Mouse (Mus musculus) adrenal gland, adult 10 weeks (tissue): ENCODE measurements around the gene Gm2026. TPM values are rescaled to one million over a fixed set of nuclear protein-coding genes. Genes with fewer than 3 reads are reported as not detected.

Source experiments
- polyA plus RNA-seq: library from polyadenylated mRNA; stranded (reverse); fragments of 350-450 nt; fragmentation: Illumina TruSeq; extraction: RNeasy Lipid Tissue Mini Kit (QIAGEN cat#74804); gene quantifications from one replicate; pipeline ENCODE4 v1.2.3, GENCODE M21; 2014; ENCODE audit warnings: low read depth, low replicate concordance

Gm2026 gene
- polyA plus RNA-seq = 99.0 TPM

DNA sequence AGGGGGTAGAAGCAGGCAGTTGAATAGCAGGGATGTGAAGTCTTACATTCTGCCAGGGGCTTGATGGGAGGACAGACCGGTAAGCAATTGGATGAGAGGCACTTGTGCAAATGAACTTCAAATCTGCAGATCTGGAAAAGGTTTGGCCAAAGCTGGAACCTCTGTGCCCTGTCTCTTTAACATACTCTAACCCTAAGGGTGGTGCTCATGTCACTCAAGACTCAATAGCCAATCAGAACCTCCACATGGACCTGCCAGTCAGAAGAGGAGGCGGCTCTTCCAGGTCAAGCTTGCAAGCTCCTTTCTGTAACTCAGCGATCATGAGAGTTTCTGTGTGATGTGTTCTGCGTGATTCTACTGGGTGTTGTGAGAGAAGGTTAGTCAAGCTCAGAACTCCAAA, at the start of gene Gm2026:
Gene Gm2026, plus strand, starts transcription at position 301 of the 400 bp plus-strand sequence.

GRCm38 (mm10) chr2:175931000-175931399, 34.1 kb upstream of the Gm2026 start, which contains the start of gene Zfp966:
Zfp966 (minus strand) TSS chr2:175931100.

Other genes with a start within 250 kb of the Gm2026 start
- gene Gm2007, start 223.8 kb upstream of the Gm2026 start, polyA plus RNA-seq = not detected
- gene Gm14288, start 164.2 kb upstream of the Gm2026 start, polyA plus RNA-seq = 8.3 TPM
- gene Gm6710, start 96.1 kb upstream of the Gm2026 start, polyA plus RNA-seq = 75.9 TPM
- gene Zfp966, start 34.2 kb upstream of the Gm2026 start, polyA plus RNA-seq = 84.0 TPM
- 18.7 TPM for gene Gm2004, start 184.5 kb downstream of the Gm2026 start, polyA plus RNA-seq